Mouse (Mus musculus) 3T3-L1 (cell line): ENCODE results near the gene Arfgef2.

Source experiments
- DNase-seq: peaks from one replicate; pipeline ENCODE4 v3.0.0-alpha.2; 2015; ENCODE audit warnings: low read depth, low spot score

The Arfgef2 gene

DNA sequence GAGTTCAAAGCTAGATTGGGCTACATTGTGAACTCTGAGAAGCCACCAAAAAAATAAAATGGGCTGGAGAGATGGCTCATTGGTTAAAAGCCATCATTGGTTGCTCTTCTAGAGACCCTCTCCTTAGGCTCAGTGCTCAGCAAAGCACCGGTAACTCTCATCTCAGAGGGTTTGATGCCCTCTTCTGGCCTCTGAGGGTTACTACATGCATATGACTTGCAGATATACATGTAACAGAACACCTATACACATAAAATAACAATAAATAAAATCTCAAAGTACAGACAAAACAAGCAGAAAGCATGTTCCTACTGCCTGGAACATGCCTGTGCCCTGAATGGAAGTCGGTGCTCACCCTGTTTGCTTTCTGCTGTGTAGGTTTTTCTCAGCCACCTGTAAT is 51.7 kb downstream of the Arfgef2 start:
- peak; percentile 44 for DNase-seq

DNA sequence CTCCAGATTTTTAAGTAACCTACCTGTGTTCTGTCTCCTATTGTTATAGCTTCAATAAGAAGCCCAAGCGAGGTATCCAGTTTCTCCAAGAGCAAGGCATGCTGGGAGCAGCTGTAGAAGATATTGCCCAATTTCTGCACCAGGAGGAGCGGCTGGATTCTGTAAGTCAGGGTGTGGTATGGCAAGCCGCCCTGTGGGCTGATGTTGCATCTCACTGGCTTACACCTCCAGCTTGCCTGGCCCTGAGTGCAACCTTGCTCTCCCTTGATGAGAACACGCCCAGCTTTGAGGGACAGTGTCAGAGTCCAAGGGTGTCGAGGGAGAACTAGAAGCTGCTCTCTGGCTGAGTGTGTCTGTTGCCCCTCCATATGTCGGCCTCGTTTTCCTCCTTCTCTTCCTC is 53.8 kb downstream of the Arfgef2 start:
- DNase-seq: peak; percentile 62

DNA sequence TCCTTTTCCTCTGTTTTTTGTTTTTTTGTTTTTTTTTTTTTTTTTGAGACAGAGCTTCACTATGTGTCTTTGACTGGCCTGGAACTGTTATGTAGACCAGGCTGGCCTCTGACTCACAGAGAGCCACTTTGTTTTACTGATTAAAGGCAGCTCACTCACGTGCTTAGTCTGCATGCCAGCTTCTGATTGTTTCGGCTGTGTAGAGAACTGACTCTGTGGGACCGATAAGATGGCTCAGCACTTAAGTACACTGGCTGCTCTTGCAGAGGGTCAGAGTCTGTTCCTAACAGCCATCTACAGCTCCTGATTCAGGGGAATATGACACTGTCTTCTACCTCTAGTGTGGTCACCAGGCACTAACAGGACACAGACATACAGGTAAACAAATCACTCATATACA is 57.1 kb downstream of the Arfgef2 start:
- DNase-seq: no peak

DNA sequence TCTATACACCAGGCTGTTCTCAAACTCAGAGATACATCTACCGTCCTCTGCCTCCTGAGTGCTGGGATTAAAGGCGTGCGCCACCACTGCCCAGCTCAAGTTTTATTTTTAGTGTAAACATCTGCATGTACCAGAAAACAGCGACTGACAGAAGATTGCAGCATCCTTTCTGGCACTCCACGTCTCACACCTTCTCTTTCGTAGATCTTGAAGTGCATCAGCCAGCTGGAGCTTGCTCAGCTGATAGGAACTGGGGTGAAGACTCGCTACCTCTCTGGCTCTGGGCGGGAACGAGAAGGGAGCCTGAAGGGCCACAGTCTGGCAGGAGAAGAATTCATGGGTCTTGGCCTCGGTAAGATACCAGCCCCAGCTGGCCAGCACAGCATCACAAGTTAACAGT is 60.1 kb downstream of the Arfgef2 start:
- no peak for DNase-seq

DNA sequence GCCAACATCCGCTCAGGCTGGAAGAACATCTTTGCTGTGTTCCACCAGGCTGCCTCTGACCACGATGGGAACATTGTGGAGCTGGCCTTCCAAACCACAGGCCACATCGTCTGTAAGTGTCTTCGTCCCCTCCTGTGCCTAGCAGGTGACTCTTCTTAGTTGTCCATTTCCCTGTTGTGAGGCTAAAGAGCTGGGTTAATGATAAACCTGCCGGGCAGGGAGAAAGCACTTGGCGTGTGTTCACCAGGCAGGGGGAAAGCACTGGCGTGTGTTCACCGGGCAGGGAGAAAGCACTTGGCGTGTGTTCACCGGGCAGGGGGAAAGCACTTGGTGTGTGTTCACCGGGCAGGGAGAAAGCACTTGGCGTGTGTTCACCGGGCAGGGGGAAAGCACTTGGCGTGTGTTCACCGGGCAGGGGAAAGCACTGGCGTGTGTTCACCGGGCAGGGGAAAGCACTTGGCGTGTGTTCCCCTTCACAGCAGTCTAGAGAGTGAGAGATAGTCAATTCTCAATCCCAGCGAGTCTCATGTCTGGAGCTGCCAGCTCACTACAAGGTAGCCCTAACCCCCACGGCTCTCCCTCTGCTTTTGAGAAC is 65.0 kb downstream of the Arfgef2 start:
- no peak for DNase-seq

DNA sequence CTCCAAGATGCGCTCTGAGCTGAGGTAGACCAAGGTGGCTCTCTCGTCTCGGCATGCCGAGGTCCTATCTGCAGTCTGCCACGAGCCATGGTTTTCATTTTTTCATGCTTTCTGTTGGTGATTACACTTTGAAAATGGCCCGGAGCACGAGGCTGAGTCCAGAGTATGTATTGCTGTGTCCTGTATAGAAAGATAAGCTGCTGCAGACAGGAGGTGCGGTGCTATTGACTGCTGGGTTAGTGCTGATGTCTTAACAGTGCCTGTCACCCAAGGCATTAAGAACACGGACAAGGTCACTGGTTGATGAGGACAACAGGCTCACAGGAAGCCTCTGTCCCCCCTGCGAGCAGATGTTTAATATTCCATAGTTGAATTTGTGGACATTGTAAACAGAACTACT is 65.5 kb downstream of the Arfgef2 start:
- DNase-seq: no peak

DNA sequence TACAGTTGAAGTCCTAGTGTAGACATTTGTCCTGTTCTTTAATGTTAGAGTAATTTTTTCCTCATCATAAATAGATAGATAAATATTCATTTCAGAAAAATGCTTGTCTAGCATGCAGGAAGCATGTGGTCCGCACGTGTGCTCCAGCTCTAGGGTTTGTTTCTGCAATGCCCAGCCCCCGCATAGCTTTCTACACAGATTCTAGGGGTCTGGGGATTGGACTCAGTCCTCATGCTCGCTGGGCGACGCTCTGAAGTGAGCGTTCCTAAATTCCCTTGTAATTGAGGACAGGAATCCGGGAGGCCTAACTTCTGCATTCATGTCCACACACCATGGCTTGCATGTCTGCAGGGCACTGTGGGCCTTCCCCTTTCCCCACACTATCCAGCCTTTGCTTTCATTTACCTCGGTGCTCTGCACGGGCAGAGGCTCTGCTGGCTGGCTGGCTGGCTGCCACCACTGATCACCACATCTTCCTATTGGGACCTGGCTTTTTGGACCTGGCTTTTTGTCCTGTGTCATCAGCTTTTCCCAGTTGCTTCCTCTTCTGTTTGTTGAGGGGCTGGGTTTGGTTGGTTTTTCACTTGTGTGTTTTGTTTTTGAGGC is 69.4 kb downstream of the Arfgef2 start:
- DNase-seq: no peak

DNA sequence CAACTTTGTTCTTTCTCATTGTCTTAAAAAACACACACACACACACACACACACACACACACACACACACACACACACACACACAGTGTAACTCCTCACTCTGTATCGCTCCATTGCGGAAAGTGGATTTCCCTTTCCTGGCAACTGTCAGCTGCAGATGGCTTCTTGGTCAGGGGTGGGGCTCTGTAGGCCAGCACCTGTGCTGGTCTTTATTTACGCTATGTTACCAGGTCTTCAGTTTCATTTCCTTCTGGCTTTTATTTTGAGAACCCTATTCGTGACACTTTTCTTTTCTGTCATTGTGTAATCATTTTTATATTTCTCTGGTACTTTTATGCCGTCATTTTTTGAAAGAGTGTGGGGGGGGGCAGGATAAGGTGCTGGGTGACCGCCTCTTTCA is 70.2 kb downstream of the Arfgef2 start:
- no peak for DNase-seq

DNA sequence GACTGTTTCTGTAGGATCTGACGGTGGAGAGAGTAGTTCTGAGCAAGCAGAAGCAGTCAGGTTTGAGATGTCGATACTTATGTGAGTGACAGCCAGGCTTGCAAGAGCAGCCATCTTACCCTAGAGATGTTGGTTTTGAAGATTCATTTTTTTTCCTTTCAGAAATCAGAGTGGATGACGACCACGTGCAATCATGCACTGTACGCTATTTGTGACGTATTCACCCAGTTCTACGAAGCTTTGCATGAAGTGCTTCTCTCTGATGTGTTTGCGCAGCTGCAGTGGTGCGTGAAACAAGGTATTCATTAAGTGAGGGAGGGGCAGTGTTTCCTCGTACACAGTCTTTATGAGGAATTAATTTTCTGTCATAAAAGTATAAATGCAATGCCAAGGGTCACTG is 70.9 kb downstream of the Arfgef2 start:
- no peak for DNase-seq

DNA sequence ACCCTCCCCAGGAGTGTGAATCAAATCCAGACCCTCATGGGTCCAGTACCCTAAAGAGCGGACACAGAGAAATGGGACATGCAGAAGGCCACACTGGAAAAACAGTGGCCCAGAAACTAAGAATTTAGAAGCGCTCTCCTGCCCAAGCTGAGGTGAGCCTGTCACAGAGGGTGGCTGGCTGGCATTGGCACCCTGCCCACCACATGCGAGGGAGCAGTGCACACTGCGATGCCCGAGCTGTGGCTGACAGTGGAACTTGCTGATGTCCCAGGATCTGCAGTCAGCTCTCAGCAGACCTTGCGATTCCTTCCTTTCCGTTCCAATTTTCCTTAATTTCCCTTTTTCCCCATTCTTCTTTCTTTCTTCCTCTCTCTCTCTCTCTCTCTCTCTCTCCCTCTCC is 79.7 kb downstream of the Arfgef2 start:
- no peak for DNase-seq

DNA sequence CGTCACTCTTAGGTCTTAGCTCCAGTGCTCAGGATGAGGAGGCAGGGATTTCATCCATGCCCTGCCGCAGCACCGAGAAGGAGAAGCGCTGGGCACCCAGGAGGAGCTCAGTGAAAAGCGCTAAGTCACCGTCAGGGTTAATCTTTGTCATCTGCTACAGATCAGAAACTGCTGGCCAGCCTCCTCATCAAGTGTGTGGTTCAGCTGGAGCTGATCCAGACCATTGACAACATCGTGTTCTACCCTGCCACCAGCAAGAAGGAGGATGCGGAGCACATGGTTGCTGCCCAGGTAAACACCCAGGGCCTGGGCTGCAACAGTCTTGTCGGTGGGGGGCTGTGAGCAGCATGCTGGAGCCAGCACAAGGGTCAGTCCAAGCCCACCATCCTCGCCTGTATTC is 80.2 kb downstream of the Arfgef2 start:
- no peak for DNase-seq

DNA sequence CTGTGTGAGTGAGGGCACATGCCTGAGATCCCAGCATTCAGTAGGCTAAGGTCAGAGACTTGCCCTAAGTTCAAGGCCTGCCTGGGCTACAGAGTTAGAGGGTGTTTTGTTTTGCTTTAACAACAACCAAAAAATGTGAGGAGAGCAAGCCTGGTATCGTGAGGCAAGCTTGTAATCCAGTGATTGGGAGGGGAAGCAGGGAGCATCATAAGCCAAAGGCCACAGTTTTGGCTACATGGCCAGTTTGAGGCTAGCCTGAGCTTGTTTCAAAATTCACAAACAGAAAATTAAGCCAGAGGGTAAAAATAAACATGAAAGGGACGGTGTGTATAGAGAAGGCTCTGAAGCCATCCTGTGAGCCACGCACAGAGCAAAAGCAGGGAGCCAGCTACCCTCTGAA is 80.8 kb downstream of the Arfgef2 start:
- DNase-seq: no peak

DNA sequence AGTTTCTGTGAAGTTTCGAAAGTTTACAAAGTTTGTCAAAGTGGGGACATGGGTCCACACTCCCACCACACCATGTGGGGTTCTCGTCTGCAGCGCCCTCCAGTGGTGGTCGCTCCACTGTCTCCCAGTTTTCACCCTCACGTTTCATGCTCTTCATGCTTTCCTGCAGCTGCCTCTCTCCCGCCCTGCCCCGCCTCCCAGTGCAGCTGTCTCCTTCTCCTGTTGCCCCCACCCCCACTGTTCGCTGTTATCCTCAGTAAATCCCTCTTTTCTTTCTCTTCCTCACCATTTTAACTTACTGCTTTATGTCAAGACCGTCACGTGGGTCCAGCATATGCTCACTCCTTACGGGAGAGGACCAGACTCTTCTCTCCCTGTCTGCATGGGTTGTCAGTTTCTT is 82.4 kb downstream of the Arfgef2 start:
- DNase-seq: peak; percentile 23

DNA sequence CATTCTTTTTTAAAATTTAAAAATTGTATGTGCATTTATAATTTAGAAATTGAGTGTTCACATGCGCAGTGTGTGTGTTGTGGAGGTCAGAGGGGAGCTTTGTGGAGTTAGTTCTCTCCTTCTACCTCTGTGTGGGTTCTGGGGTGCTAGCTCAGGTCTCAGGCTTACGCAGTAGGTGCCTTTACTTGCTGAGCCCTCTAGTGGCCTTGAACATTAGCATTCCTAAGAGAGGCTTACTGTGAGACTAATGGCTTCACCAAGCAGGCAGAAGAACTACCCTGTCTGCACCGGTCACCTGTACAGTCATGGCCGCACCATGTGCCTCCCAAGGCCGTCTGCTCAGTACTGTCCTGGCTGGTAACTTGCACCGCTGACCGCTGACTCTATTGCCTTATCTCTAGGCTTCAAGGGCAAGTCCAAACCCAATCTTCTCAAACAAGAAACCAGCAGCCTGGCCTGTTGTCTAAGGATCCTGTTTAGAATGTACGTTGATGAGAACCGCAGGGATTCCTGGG is 86.0 kb downstream of the Arfgef2 start:
- DNase-seq: no peak

DNA sequence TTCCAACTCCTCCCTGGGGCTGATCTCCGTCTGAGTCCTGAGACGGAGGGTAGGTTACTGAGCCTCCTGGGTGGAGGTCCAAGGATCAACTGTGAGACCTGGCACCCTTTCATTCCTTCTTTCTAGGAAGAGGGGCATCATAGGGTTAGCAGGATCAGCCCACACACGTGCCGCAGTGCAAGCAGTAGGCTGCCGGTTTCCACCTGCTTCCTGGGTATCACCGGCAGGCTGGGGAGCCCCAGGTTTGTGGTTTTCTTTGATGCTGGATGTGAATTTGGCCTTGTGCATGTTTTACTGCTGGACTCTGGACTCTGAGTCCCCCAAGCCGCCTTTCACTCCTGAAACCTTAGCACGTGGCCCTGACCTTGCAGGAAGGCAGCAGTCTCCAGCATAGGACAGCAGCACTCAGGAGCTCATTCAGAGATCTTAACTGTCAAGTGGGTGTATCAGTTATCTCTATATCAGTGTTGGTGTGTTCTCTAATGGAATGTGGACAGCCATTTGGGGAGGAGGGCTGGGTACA is 86.8 kb downstream of the Arfgef2 start:
- no peak for DNase-seq

DNA sequence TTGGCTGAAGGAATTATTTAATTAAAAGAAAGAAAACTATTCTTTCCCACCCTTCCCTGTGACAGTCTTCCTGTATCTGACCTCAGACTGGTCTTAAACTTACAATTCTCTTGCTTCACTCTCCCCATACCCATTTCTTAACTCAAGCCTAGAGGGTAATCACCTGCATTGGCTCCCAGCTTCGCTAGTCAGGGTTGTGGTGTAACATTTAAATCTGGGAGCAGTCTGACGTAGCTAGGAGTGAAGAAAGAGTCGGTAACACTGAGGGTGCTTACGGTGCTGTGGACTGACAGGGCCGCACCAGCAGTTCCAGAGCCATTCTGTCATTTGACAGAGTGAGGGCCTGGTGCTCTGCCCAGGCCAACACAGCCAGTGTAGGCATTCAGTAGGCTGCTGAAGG is 87.6 kb downstream of the Arfgef2 start:
- DNase-seq: no peak

DNA sequence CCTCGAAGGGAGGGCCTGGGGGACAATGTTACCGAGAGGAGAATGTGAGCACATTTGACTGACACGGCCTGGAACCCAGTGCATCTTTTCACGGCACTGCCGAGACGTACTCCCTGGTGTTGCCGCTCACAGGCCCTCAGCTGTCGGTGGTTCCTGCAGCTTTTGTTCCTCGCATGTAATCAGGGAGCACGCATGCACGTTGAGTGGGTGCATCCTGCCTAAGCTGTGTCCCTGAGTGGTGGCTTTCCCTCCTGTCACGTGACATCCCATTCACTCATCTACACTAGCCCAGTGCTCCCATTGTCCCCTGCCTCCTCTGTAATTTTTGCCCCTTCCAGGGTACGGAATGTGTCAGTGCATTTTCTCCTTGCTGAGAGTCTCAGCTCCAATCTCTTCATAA is 91.0 kb downstream of the Arfgef2 start:
- DNase-seq: no peak

DNA sequence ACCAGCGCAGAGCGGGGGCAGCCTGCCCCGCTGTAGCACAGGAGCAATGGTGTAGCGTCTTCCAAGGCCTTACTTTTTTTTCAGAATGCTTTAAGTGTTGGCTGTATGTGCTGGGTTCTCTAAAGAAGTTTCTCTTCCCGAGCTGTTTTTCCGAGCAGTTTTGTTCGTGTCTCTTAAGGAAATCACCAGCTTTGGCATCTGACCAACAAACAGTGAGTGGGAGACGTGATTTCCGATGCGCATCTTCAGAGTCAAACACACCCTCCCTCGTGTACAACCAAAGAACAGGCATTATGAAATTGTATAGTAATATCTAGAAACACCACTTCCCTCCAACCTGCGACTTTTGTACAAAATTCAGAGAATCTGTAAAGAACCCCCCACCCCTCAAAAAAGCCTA is 91.6 kb downstream of the Arfgef2 start:
- DNase-seq: no peak

DNA sequence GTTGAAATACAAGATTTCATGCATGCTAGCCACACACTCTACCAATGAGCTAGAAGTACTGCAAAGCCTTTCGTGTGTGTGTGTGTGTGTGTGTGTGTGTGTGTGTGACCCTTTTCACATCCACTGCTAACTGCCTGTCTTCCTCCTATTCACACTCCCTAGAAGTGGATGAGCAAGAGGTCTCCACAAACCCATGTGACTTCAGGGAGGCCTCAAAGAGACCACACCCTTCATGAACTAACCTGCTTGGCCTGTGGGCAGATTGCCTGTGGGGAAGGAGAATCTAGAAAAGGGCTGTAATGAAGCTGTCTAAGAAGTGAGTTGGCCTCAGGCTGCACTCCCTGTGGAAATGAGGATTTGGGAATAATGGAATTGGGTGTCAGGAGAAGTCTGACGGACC is 93.8 kb downstream of the Arfgef2 start:
- DNase-seq: peak; percentile 21

DNA sequence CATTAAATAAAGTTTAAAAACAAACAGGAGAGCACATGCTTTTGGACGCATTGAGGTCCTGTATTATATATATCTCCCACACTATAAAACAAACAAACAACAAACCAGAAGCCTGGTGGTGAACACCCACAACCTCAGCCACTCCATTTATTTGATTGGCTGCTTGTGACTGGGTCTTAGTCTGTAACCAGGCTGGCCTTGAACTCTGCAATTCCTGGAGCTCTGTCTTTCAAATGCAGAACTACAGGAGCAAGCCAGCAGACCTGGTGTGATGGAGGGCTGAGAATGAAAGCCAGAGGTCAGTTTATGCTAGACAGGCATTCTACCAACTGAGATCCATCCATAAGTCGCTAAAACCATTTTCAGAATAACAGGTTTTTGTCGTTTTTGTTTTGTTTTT is 94.4 kb downstream of the Arfgef2 start:
- DNase-seq: no peak

DNA sequence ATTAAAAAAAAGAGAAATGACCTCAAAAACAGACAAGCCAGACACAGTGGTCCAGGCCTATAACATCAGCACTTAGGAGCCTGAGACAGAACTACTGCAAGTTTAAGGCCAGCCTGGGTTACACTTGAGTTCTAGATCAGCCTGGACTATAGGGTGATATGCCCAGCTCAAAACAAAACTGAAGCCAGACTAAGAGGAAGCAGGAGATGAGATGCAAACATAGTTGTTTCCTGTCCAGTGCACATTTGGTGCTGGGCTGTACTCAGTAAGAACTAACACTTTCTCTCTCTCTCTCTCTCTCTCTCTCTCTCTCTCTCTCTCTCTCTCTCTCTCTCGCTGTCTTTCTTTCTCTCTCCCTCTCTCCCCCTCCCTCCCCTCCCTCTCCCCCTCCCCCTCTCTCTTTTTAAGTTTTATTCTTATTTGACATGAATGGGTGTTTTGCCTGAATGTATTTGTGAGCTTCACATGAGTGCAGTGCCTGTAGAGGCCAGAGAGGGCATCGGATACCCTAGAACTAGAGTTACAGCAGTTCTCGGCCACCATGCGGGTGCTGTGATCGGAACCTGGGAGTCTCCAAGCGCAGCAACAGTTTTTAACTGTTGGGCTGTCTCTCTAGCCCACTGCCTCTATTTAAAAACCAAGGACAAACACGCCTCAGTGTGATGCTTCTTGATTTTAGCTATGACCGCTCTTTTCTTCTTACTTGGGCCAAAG is 95.6 kb downstream of the Arfgef2 start:
- DNase-seq: no peak

DNA sequence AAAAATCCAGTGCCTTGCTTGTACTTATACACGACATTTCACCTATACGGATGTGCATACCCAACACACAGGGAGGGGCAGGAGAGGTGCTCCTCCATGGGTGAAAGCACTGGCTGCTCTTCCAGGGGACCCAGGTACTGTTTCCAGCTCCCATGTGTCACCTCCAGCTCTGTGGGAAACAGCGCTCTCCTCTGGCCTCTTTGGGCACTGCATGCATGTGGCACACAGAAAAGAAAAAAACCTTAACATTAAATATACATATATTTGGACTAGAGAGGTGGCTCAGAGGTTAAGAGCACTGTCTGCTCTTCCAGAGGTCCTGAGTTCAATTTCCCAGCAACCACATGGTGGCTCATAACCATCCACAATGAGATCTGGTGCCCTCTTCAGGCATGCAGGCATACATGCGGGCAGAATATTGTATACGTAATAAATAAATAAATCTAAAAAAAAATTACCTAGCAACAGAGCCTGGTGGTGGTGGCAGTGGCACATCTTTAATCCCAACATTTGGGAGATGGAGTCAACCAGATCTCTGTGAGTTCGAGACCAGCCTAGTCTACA is 98.4 kb downstream of the Arfgef2 start:
- peak; percentile 27 for DNase-seq
